Mouse (Mus musculus): Measurements from ENCODE around the gene Abcf1. TPM values are rescaled to one million over a fixed set of nuclear protein-coding genes. Genes with fewer than 3 reads are reported as not detected.
"Not testable (repeated sequence)": the region's sequence is repeated elsewhere in the genome, so short reads cannot be mapped to it uniquely, and the experiment has no call there.

The Abcf1 gene
- polyA plus RNA-seq, 1 experiment = 122 TPM

- peak overlapping the region; percentile 95 for H3K4me3 ChIP-seq (ENCODE audit: control insufficient read depth, low read depth, low read length)
- TF ChIP-seq CTCF (IDR thresholded peaks at IDR 0.05; ENCODE audit: control insufficient read depth, insufficient read depth, insufficient replicate concordance, low read depth, low read length) (no peak), POLR2A (IDR thresholded peaks at IDR 0.05; ENCODE audit: control insufficient read depth, low read depth, low read length) (peak; percentile 39; the same call in 1 of the 2 replicates)
- no peaks in the 10 kb centered on the region for H3K27me3 ChIP-seq (ENCODE audit: control insufficient read depth, insufficient read depth, low read length)
- peak overlapping the region; percentile 92 for H3K27ac ChIP-seq (ENCODE audit: control insufficient read depth, insufficient read depth, low read depth, low read length)
- peaks cover 8% of the 10 kb centered on the region for H3K4me1 ChIP-seq (ENCODE audit: control insufficient read depth, insufficient read depth, low read length)
- H3K36me3 ChIP-seq (ENCODE audit: control insufficient read depth, insufficient read depth, low read length) = peaks cover 11% of the 10 kb centered on the region
These were observed 9.3 kb upstream of the Abcf1 start for GRCm38 (mm10) chr17:35978811-35979400.

- TF ChIP-seq POLR2A (IDR thresholded peaks at IDR 0.05; ENCODE audit: control insufficient read depth, low read depth, low read length) (no peak), CTCF (IDR thresholded peaks at IDR 0.05; ENCODE audit: control insufficient read depth, insufficient read depth, insufficient replicate concordance, low read depth, low read length) (no peak)
- no peak overlapping the region for H3K27ac ChIP-seq (ENCODE audit: control insufficient read depth, insufficient read depth, low read depth, low read length)
- H3K36me3 ChIP-seq (ENCODE audit: control insufficient read depth, insufficient read depth, low read length) = no peaks in the 10 kb centered on the region; the same call in 1 of the 2 replicates
- H3K4me1 ChIP-seq (ENCODE audit: control insufficient read depth, insufficient read depth, low read length) = no peaks in the 10 kb centered on the region; the same call in none of the 2 replicates
- no peak overlapping the region for H3K4me3 ChIP-seq (ENCODE audit: control insufficient read depth, low read depth, low read length)
- H3K27me3 ChIP-seq (ENCODE audit: control insufficient read depth, insufficient read depth, low read length) = no peaks in the 10 kb centered on the region
These were observed 2.6 kb upstream of the Abcf1 start for GRCm38 (mm10) chr17:35972131-35972530.

GRCm38 (mm10) chr17:35967621-35968020 is 1.9 kb downstream of the Abcf1 start:
- Histone ChIP-seq H3K4me3 (ENCODE audit: control insufficient read depth, low read depth, low read length) (no peak overlapping the region), H3K36me3 (ENCODE audit: control insufficient read depth, insufficient read depth, low read length) (0 out of 2 replicates have a peak, but pooled peaks cover 2% of the 10 kb centered on the region)

GRCm38 (mm10) chr17:35963279-35963678 is 6.3 kb downstream of the Abcf1 start:
- Histone ChIP-seq H3K27ac (ENCODE audit: control insufficient read depth, insufficient read depth, low read depth, low read length) (no peak overlapping the region), H3K4me3 (ENCODE audit: control insufficient read depth, low read depth, low read length) (no peak overlapping the region), H3K36me3 (ENCODE audit: control insufficient read depth, insufficient read depth, low read length) (peaks cover 7% of the 10 kb centered on the region), H3K27me3 (ENCODE audit: control insufficient read depth, insufficient read depth, low read length) (no peaks in the 10 kb centered on the region), H3K4me1 (ENCODE audit: control insufficient read depth, insufficient read depth, low read length) (peaks cover 2% of the 10 kb centered on the region; the same call in 1 of the 2 replicates)
- TF ChIP-seq CTCF (IDR thresholded peaks at IDR 0.05; ENCODE audit: control insufficient read depth, insufficient read depth, insufficient replicate concordance, low read depth, low read length) (no peak), POLR2A (IDR thresholded peaks at IDR 0.05; ENCODE audit: control insufficient read depth, low read depth, low read length) (no peak)

More at GRCm38 (mm10) chr17:35967621-35968020, 1.9 kb downstream of the Abcf1 start:
- TF ChIP-seq POLR2A (IDR thresholded peaks at IDR 0.05; ENCODE audit: control insufficient read depth, low read depth, low read length) (no peak), CTCF (IDR thresholded peaks at IDR 0.05; ENCODE audit: control insufficient read depth, insufficient read depth, insufficient replicate concordance, low read depth, low read length) (no peak)
- peaks cover 2% of the 10 kb centered on the region for H3K4me1 ChIP-seq (ENCODE audit: control insufficient read depth, insufficient read depth, low read length)
- no peaks in the 10 kb centered on the region for H3K27me3 ChIP-seq (ENCODE audit: control insufficient read depth, insufficient read depth, low read length)
- H3K27ac ChIP-seq (ENCODE audit: control insufficient read depth, insufficient read depth, low read depth, low read length) = no peak overlapping the region

GRCm38 (mm10) chr17:35958533-35959223 is 10.9 kb downstream of the Abcf1 start:
- TF ChIP-seq POLR2A (IDR thresholded peaks at IDR 0.05; ENCODE audit: control insufficient read depth, low read depth, low read length) (no peak), CTCF (IDR thresholded peaks at IDR 0.05; ENCODE audit: control insufficient read depth, insufficient read depth, insufficient replicate concordance, low read depth, low read length) (no peak)
- Histone ChIP-seq H3K27ac (ENCODE audit: control insufficient read depth, insufficient read depth, low read depth, low read length) (no peak overlapping the region), H3K27me3 (ENCODE audit: control insufficient read depth, insufficient read depth, low read length) (no peaks in the 10 kb centered on the region), H3K36me3 (ENCODE audit: control insufficient read depth, insufficient read depth, low read length) (peaks cover 7% of the 10 kb centered on the region), H3K4me3 (ENCODE audit: control insufficient read depth, low read depth, low read length) (no peak overlapping the region), H3K4me1 (ENCODE audit: control insufficient read depth, insufficient read depth, low read length) (no peaks in the 10 kb centered on the region)

- no peaks in the 10 kb centered on the region for H3K27me3 ChIP-seq (ENCODE audit: control insufficient read depth, insufficient read depth, low read length)
- no peaks in the 10 kb centered on the region; the same call in 1 of the 2 replicates for H3K36me3 ChIP-seq (ENCODE audit: control insufficient read depth, insufficient read depth, low read length)
- no peak overlapping the region for H3K27ac ChIP-seq (ENCODE audit: control insufficient read depth, insufficient read depth, low read depth, low read length)
- H3K4me3 ChIP-seq (ENCODE audit: control insufficient read depth, low read depth, low read length) = no peak overlapping the region
- no peaks in the 10 kb centered on the region for H3K4me1 ChIP-seq (ENCODE audit: control insufficient read depth, insufficient read depth, low read length)
- TF ChIP-seq POLR2A (IDR thresholded peaks at IDR 0.05; ENCODE audit: control insufficient read depth, low read depth, low read length) (no peak), CTCF (IDR thresholded peaks at IDR 0.05; ENCODE audit: control insufficient read depth, insufficient read depth, insufficient replicate concordance, low read depth, low read length) (no peak)
These were observed 14.9 kb downstream of the Abcf1 start for GRCm38 (mm10) chr17:35954665-35955064.

- H3K27me3 ChIP-seq (ENCODE audit: control insufficient read depth, insufficient read depth, low read length); H3K4me1 ChIP-seq (ENCODE audit: control insufficient read depth, insufficient read depth, low read length); H3K4me3 ChIP-seq (ENCODE audit: control insufficient read depth, low read depth, low read length); H3K27ac ChIP-seq (ENCODE audit: control insufficient read depth, insufficient read depth, low read depth, low read length); H3K36me3 ChIP-seq (ENCODE audit: control insufficient read depth, insufficient read depth, low read length): not testable (repeated sequence)
These were observed 17.0 kb downstream of the Abcf1 start for GRCm38 (mm10) chr17:35952559-35952958.

GRCm38 (mm10) chr17:35950946-35951345 is 18.6 kb downstream of the Abcf1 start:
- H3K4me3 ChIP-seq (ENCODE audit: control insufficient read depth, low read depth, low read length); H3K36me3 ChIP-seq (ENCODE audit: control insufficient read depth, insufficient read depth, low read length); H3K27me3 ChIP-seq (ENCODE audit: control insufficient read depth, insufficient read depth, low read length); H3K4me1 ChIP-seq (ENCODE audit: control insufficient read depth, insufficient read depth, low read length); H3K27ac ChIP-seq (ENCODE audit: control insufficient read depth, insufficient read depth, low read depth, low read length): not testable (repeated sequence)
